In genomic region chr11:101264954-101265471, GRCm38 (mm10) we compare ENCODE assay signal across 11 mouse cellular contexts. TPM values are rescaled to one million over a fixed set of nuclear protein-coding genes. Genes with fewer than 3 reads are reported as not detected.
DNase-seq lines count a peak whose midpoint lies in the region; ATAC-seq and TF ChIP-seq lines count a peak whose summit lies in the region.
"Had no signal": no experiment of that assay in that cellular context is flagged by ENCODE, and none has a peak within 500 bp of the region (broad histone marks: within the 10 kb centered on the region; RNA-seq: fewer than 3 reads in every experiment).

No protein-coding gene starts in this region.

- H3K9me3 ChIP-seq in heart, embryonic 10.5 days = no peaks in the 10 kb centered on the region
- no peaks in the 10 kb centered on the region for H3K9me3 ChIP-seq in ES-E14 (ENCODE audit: control insufficient read depth, insufficient read depth, low read depth, low read length)
- H3K9me3 ChIP-seq in hindbrain, embryonic 11.5 days (ENCODE audit: control insufficient read depth, low read length) = no peaks in the 10 kb centered on the region
- H3K9me3 ChIP-seq in midbrain, embryonic 12.5 days = no peaks in the 10 kb centered on the region

- WGBS in heart, embryonic 10.5 days = 8% methylated on average over 31 of the region's 31 CpGs
- WGBS in hindbrain, embryonic 11.5 days = 2% methylated on average over 31 of the region's 31 CpGs
- under 1% methylated on average over 31 of the region's 31 CpGs for WGBS in midbrain, embryonic 12.5 days

- peak overlapping the region; percentile 20 for H3K9ac ChIP-seq in ES-E14 (ENCODE audit: insufficient read depth, low read depth, low read length, poor library complexity, severe bottlenecking)
- H3K9ac ChIP-seq in hindbrain, embryonic 11.5 days (ENCODE audit: low read depth, low read length) = 0 out of 2 replicates have a peak overlapping the region, but pooled peaks have one; percentile 13
- peak overlapping the region; percentile 47 for H3K9ac ChIP-seq in midbrain, embryonic 12.5 days (replicated peaks)

- H3K27me3 ChIP-seq in heart, embryonic 10.5 days (ENCODE audit: insufficient read depth, poor library complexity, severe bottlenecking) = peaks cover 58% of the 10 kb centered on the region
- peaks cover 41% of the 10 kb centered on the region for H3K27me3 ChIP-seq in hindbrain, embryonic 11.5 days (ENCODE audit: control insufficient read depth, insufficient read depth, low read length)
- H3K27me3 ChIP-seq in midbrain, embryonic 12.5 days = peaks cover 85% of the 10 kb centered on the region

- ATAC-seq in hindbrain, embryonic 11.5 days (ENCODE audit: low FRiP score) = no peak
- ATAC-seq in midbrain, embryonic 12.5 days (ENCODE audit: low FRiP score, low read depth) = no peak

- DNase-seq in heart, embryonic 10.5 days (ENCODE audit: low spot score) = no peak
- no peak for DNase-seq in heart, adult 11 months
- no peak for DNase-seq in ES-E14 (ENCODE audit: low read depth, low spot score)
- DNase-seq in hindbrain, embryonic 11.5 days (ENCODE audit: low spot score) = peak; percentile 61
- no peak for DNase-seq in urinary bladder, postnatal 25 days (ENCODE audit: low spot score)
- no peak for DNase-seq in gastrocnemius, postnatal 36 days
- no peak for DNase-seq in left cerebral cortex, adult 18-20 months (ENCODE audit: low spot score in 2 of 2)
- DNase-seq: gastrocnemius, adult 2 months; thymus, adult 18-20 months had no signal

- H3K4me3 ChIP-seq in heart, embryonic 10.5 days = peak overlapping the region; percentile 54
- peak overlapping the region; percentile 34 to 37; a peak in 3 of 4 replicates for H3K4me3 ChIP-seq in ES-E14 (ENCODE audit: insufficient read depth in 1 of 2, low read depth in 1 of 2, low read length in 2 of 2, poor library complexity in 1 of 2, severe bottlenecking in 1 of 2)
- peak overlapping the region; percentile 19 for H3K4me3 ChIP-seq in hindbrain, embryonic 11.5 days (ENCODE audit: low read depth, low read length)
- H3K4me3 ChIP-seq in midbrain, embryonic 12.5 days = peak overlapping the region; percentile 35
- H3K4me3 ChIP-seq: gastrocnemius, adult 2 months had no signal

- in situ Hi-C loops in ES-E14 (cut with MboI; ENCODE audit: low sequenced_read_pairs in 2 of 2, unreplicated experiment in 2 of 2) = no loop called here

- H3K4me2 ChIP-seq in hindbrain, embryonic 11.5 days (replicated peaks; ENCODE audit: low read depth, low read length) = peak overlapping the region; percentile 36
- peak overlapping the region; percentile 55 for H3K4me2 ChIP-seq in midbrain, embryonic 12.5 days (replicated peaks)

- intact Hi-C loops in gastrocnemius, postnatal 36 days (cut with DNase I) = no loop called here

- 0 out of 2 replicates have a peak overlapping the region, but pooled peaks have one; percentile 25 for H3K27ac ChIP-seq in heart, embryonic 10.5 days
- no peak overlapping the region for H3K27ac ChIP-seq in ES-E14 (ENCODE audit: insufficient read depth, low read depth, low read length, poor library complexity, severe bottlenecking)
- H3K27ac ChIP-seq in hindbrain, embryonic 11.5 days (ENCODE audit: low read depth, low read length) = no peak overlapping the region
- no peak overlapping the region for H3K27ac ChIP-seq in midbrain, embryonic 12.5 days (replicated peaks)
- H3K27ac ChIP-seq: gastrocnemius, adult 2 months; macrophage had no signal

- no peaks in the 10 kb centered on the region for H3K36me3 ChIP-seq in heart, embryonic 10.5 days
- no peaks in the 10 kb centered on the region for H3K36me3 ChIP-seq in ES-E14 (ENCODE audit: control insufficient read depth, insufficient read depth, low read length, poor library complexity, severe bottlenecking)
- no peaks in the 10 kb centered on the region for H3K36me3 ChIP-seq in hindbrain, embryonic 11.5 days (ENCODE audit: control insufficient read depth, insufficient read depth, low read length)
- H3K36me3 ChIP-seq in midbrain, embryonic 12.5 days = no peaks in the 10 kb centered on the region

- H3K4me1 ChIP-seq in heart, embryonic 10.5 days = peaks cover 70% of the 10 kb centered on the region
- H3K4me1 ChIP-seq in ES-E14 (ENCODE audit: control insufficient read depth in 2 of 2, insufficient read depth in 2 of 2, low read length in 2 of 2, poor library complexity in 1 of 2) = peaks cover 0 to 31% of the 10 kb centered on the region in 2 experiments; a peak in 2 of 4 replicates
- H3K4me1 ChIP-seq in hindbrain, embryonic 11.5 days (replicated peaks; ENCODE audit: control insufficient read depth, insufficient read depth, low read length) = peaks cover 10% of the 10 kb centered on the region
- peaks cover 43% of the 10 kb centered on the region for H3K4me1 ChIP-seq in midbrain, embryonic 12.5 days

TF ChIP-seq in ES-E14, 5 proteins besides CTCF, POLR2A, EP300 and RAD21:
- TF ChIP-seq ZC3H11A (IDR thresholded peaks at IDR 0.05; ENCODE audit: borderline replicate concordance, low read depth, low read length) (no peak), ZNF384 (IDR thresholded peaks at IDR 0.05; ENCODE audit: low read depth, low read length) (no peak), CHD2 (IDR thresholded peaks at IDR 0.05; ENCODE audit: low read depth, low read length) (no peak), HCFC1 (IDR thresholded peaks at IDR 0.05; ENCODE audit: borderline replicate concordance, insufficient read depth, low read length) (no peak), MAFK (IDR thresholded peaks at IDR 0.05; ENCODE audit: insufficient read depth, low read depth, low read length) (no peak)

RNA-seq across cellular contexts. Expression of gene Wnk4, which starts 4.6 kb away (rescaled TPM):
- polyA plus RNA-seq in heart, embryonic 10.5 days (2016; fragmentation: Nextera tagmentation; extraction: Ambion mirVana) = 13.9 and 14.8 TPM in 2 replicates
- 0.49 and 1.1 TPM in 2 replicates for total RNA-seq in ES-E14 (2012; rRNA removed)
- polyA plus RNA-seq in hindbrain, embryonic 11.5 days (2014; fragmentation: Nextera tagmentation; extraction: Ambion mirVana) = 5.2 and 6.0 TPM in 2 replicates
- polyA plus RNA-seq in midbrain, embryonic 12.5 days (2016; fragmentation: Nextera tagmentation; extraction: Ambion mirVana) = 7.8 and 10.2 TPM in 2 replicates
- total RNA-seq in gastrocnemius, postnatal 36 days (2021) = under 1 TPM; 0.10 to 0.15 TPM
- 1 to 10 TPM; 7.0 to 8.8 TPM for total RNA-seq in left cerebral cortex, adult 18-20 months (2021)
- polyA plus RNA-seq: macrophage had no signal

RNA-seq across cellular contexts. Expression of gene Vps25, which starts 11.5 kb away (rescaled TPM):
- 130 and 137 TPM in 2 replicates for polyA plus RNA-seq in heart, embryonic 10.5 days (2016; fragmentation: Nextera tagmentation; extraction: Ambion mirVana)
- 105 and 135 TPM in 2 replicates for total RNA-seq in ES-E14 (2012; rRNA removed)
- polyA plus RNA-seq in hindbrain, embryonic 11.5 days (2014; fragmentation: Nextera tagmentation; extraction: Ambion mirVana) = 117 and 119 TPM in 2 replicates
- polyA plus RNA-seq in midbrain, embryonic 12.5 days (2016; fragmentation: Nextera tagmentation; extraction: Ambion mirVana) = 101 and 102 TPM in 2 replicates
- 10 to 100 TPM; 36.2 to 39.4 TPM for total RNA-seq in gastrocnemius, postnatal 36 days (2021)
- total RNA-seq in left cerebral cortex, adult 18-20 months (2021) = 10 to 100 TPM; 56.8 to 65.8 TPM

RNA-seq across cellular contexts. Expression of gene Cntd1, which starts 13.8 kb away (rescaled TPM):
- 0.79 and 1.6 TPM in 2 replicates for polyA plus RNA-seq in heart, embryonic 10.5 days (2016; fragmentation: Nextera tagmentation; extraction: Ambion mirVana)
- 2.1 and 2.4 TPM in 2 replicates for total RNA-seq in ES-E14 (2012; rRNA removed)
- 1.3 and 1.7 TPM in 2 replicates for polyA plus RNA-seq in hindbrain, embryonic 11.5 days (2014; fragmentation: Nextera tagmentation; extraction: Ambion mirVana)
- polyA plus RNA-seq in midbrain, embryonic 12.5 days (2016; fragmentation: Nextera tagmentation; extraction: Ambion mirVana) = 1.3 and 1.6 TPM in 2 replicates
- under 1 TPM; 0.10 to 0.15 TPM for total RNA-seq in gastrocnemius, postnatal 36 days (2021)
- under 1 TPM; 0.46 to 0.56 TPM for total RNA-seq in left cerebral cortex, adult 18-20 months (2021)

RNA-seq across cellular contexts. Expression of gene Coa3, which starts 13.9 kb away (rescaled TPM):
- 189 and 198 TPM in 2 replicates for polyA plus RNA-seq in heart, embryonic 10.5 days (2016; fragmentation: Nextera tagmentation; extraction: Ambion mirVana)
- total RNA-seq in ES-E14 (2012; rRNA removed) = 107 and 139 TPM in 2 replicates
- polyA plus RNA-seq in hindbrain, embryonic 11.5 days (2014; fragmentation: Nextera tagmentation; extraction: Ambion mirVana) = 213 and 217 TPM in 2 replicates
- 196 and 198 TPM in 2 replicates for polyA plus RNA-seq in midbrain, embryonic 12.5 days (2016; fragmentation: Nextera tagmentation; extraction: Ambion mirVana)
- total RNA-seq in gastrocnemius, postnatal 36 days (2021) = 10 to 100 TPM; 64.3 to 71.4 TPM
- total RNA-seq in left cerebral cortex, adult 18-20 months (2021) = 100 to 1,000 TPM; 103 to 112 TPM

RNA-seq across cellular contexts. Expression of gene Ramp2, which starts 19.2 kb away (rescaled TPM):
- 166 and 202 TPM in 2 replicates for polyA plus RNA-seq in heart, embryonic 10.5 days (2016; fragmentation: Nextera tagmentation; extraction: Ambion mirVana)
- total RNA-seq in ES-E14 (2012; rRNA removed) = 4.0 and 5.6 TPM in 2 replicates
- 63.0 and 71.9 TPM in 2 replicates for polyA plus RNA-seq in hindbrain, embryonic 11.5 days (2014; fragmentation: Nextera tagmentation; extraction: Ambion mirVana)
- 70.3 and 76.3 TPM in 2 replicates for polyA plus RNA-seq in midbrain, embryonic 12.5 days (2016; fragmentation: Nextera tagmentation; extraction: Ambion mirVana)
- total RNA-seq in gastrocnemius, postnatal 36 days (2021) = 10 to 100 TPM; 35.3 to 38.3 TPM
- total RNA-seq in left cerebral cortex, adult 18-20 months (2021) = 10 to 100 TPM; 31.4 to 37.8 TPM
- polyA plus RNA-seq: macrophage had no signal
